Mouse (Mus musculus) megakaryocyte, adult 5-6 weeks (primary cell): ENCODE results near the gene Pklr. TPM values are rescaled to one million over a fixed set of nuclear protein-coding genes. Genes with fewer than 3 reads are reported as not detected.

Experiments used
- ATAC-seq: 2 replicates; pipeline ENCODE4 v1.8.0; 2016; ENCODE audit warnings: mild to moderate bottlenecking, inconsistent platforms; ENCODE audit not compliant: poor library complexity, severe bottlenecking
- total RNA-seq, 2 experiments: library from RNA; stranded (forward) in 1 of 2; stranded (reverse) in 1 of 2; fragments of 153-499, 151-499 nt in 1 of 2; fragments of 221-1000, 200-1000 nt in 1 of 2; gene quantifications; 2 replicates each; pipeline versions ENCODE4 v1.2.3 to v1.2.4; 2015 to 2017

Gene Pklr
- total RNA-seq, 2 experiments from 2014 or later = 1.2 to 1.4 TPM

- 0 out of 2 replicates have a peak, but pooled peaks have one; percentile 14 for ATAC-seq
These were observed 52.5 kb downstream of the Pklr start for GRCm38 (mm10) chr3:89188478-89188875.

GRCm38 (mm10) chr3:89190436-89190835 is 54.5 kb downstream of the Pklr start:
- ATAC-seq = peak; percentile 55; the same call in 1 of the 2 replicates

- no peak for ATAC-seq
These were observed 57.4 kb downstream of the Pklr start for GRCm38 (mm10) chr3:89193351-89193750.

GRCm38 (mm10) chr3:89193853-89194252 is 57.9 kb downstream of the Pklr start:
- no peak for ATAC-seq

Other genes starting within 250 kb of the Pklr start
- gene Msto1, start 222.1 kb upstream of the Pklr start, total RNA-seq (2015) = 4.8 and 7.5 TPM in 2 replicates
- 9.9 and 16.2 TPM in 2 replicates for gene Msto1, start 222.1 kb upstream of the Pklr start, total RNA-seq (2017)
- 29.0 and 32.4 TPM in 2 replicates for gene Ash1l, start 185.5 kb upstream of the Pklr start, total RNA-seq (2015)
- 18.4 and 28.1 TPM in 2 replicates for gene Ash1l, start 185.5 kb upstream of the Pklr start, total RNA-seq (2017)
- 70.6 and 75.4 TPM in 2 replicates for gene Dap3, start 185.0 kb upstream of the Pklr start, total RNA-seq (2015)
- gene Dap3, start 185.0 kb upstream of the Pklr start, total RNA-seq (2017) = 45.6 and 51.5 TPM in 2 replicates
- 11.6 and 13.7 TPM in 2 replicates for gene Rusc1, start 42.8 kb upstream of the Pklr start, total RNA-seq (2015)
- gene Rusc1, start 42.8 kb upstream of the Pklr start, total RNA-seq (2017) = 11.3 and 11.8 TPM in 2 replicates
- gene Gm43738, start 35.0 kb upstream of the Pklr start, total RNA-seq (2015) = not detected in 2 replicates
- gene Gm43738, start 35.0 kb upstream of the Pklr start, total RNA-seq (2017) = not detected in 2 replicates
- gene Fdps, start 34.2 kb upstream of the Pklr start, total RNA-seq (2015) = 57.3 and 64.0 TPM in 2 replicates
- gene Fdps, start 34.2 kb upstream of the Pklr start, total RNA-seq (2017) = 132 and 150 TPM in 2 replicates
- gene Hcn3, start 24.1 kb downstream of the Pklr start, total RNA-seq (2015) = not detected in 2 replicates
- gene Hcn3, start 24.1 kb downstream of the Pklr start, total RNA-seq (2017) = not detected in 2 replicates
- gene Clk2, start 28.7 kb downstream of the Pklr start, total RNA-seq (2015) = 38.1 and 38.4 TPM in 2 replicates
- 47.1 and 48.5 TPM in 2 replicates for gene Clk2, start 28.7 kb downstream of the Pklr start, total RNA-seq (2017)
- gene Scamp3, start 41.3 kb downstream of the Pklr start, total RNA-seq (2015) = 43.0 and 52.9 TPM in 2 replicates
- 17.9 and 18.1 TPM in 2 replicates for gene Scamp3, start 41.3 kb downstream of the Pklr start, total RNA-seq (2017)
- 11.2 and 13.5 TPM in 2 replicates for gene Fam189b, start 47.0 kb downstream of the Pklr start, total RNA-seq (2015)
- gene Fam189b, start 47.0 kb downstream of the Pklr start, total RNA-seq (2017) = 3.3 and 5.6 TPM in 2 replicates
- 77.6 and 78.1 TPM in 2 replicates for gene Gba, start 66.8 kb downstream of the Pklr start, total RNA-seq (2015)
- gene Gba, start 66.8 kb downstream of the Pklr start, total RNA-seq (2017) = 71.1 and 79.5 TPM in 2 replicates
- gene Thbs3, start 79.0 kb downstream of the Pklr start, total RNA-seq (2015) = 0.07 TPM in 1 of 2 replicates, not detected in the other
- 0.12 and 0.70 TPM in 2 replicates for gene Thbs3, start 79.0 kb downstream of the Pklr start, total RNA-seq (2017)
- gene Mtx1, start 90.9 kb downstream of the Pklr start, total RNA-seq (2015) = 49.5 and 57.8 TPM in 2 replicates
- gene Mtx1, start 90.9 kb downstream of the Pklr start, total RNA-seq (2017) = 41.8 and 45.3 TPM in 2 replicates
- gene Muc1, start 92.9 kb downstream of the Pklr start, total RNA-seq (2015) = 0.25 and 0.58 TPM in 2 replicates
- 0.18 TPM in 1 of 2 replicates, not detected in the other for gene Muc1, start 92.9 kb downstream of the Pklr start, total RNA-seq (2017)
- gene Krtcap2, start 109.8 kb downstream of the Pklr start, total RNA-seq (2015) = 142 and 167 TPM in 2 replicates
- 159 and 189 TPM in 2 replicates for gene Krtcap2, start 109.8 kb downstream of the Pklr start, total RNA-seq (2017)
- 0.39 and 0.80 TPM in 2 replicates for gene Trim46, start 110.2 kb downstream of the Pklr start, total RNA-seq (2015)
- gene Trim46, start 110.2 kb downstream of the Pklr start, total RNA-seq (2017) = 0.55 TPM in 1 of 2 replicates, not detected in the other
- 84.6 and 95.5 TPM in 2 replicates for gene Dpm3, start 123.2 kb downstream of the Pklr start, total RNA-seq (2015)
- gene Dpm3, start 123.2 kb downstream of the Pklr start, total RNA-seq (2017) = 72.1 and 82.3 TPM in 2 replicates
- 42.9 and 68.4 TPM in 2 replicates for gene Slc50a1, start 134.4 kb downstream of the Pklr start, total RNA-seq (2015)
- gene Slc50a1, start 134.4 kb downstream of the Pklr start, total RNA-seq (2017) = 31.5 and 52.2 TPM in 2 replicates
- gene Efna1, start 145.0 kb downstream of the Pklr start, total RNA-seq (2015) = not detected in 2 replicates
- not detected in 2 replicates for gene Efna1, start 145.0 kb downstream of the Pklr start, total RNA-seq (2017)
- gene Efna3, start 186.8 kb downstream of the Pklr start, total RNA-seq (2015) = not detected in 2 replicates
- gene Efna3, start 186.8 kb downstream of the Pklr start, total RNA-seq (2017) = not detected in 2 replicates
- gene Efna4, start 201.9 kb downstream of the Pklr start, total RNA-seq (2015) = 0.16 and 0.33 TPM in 2 replicates
- gene Efna4, start 201.9 kb downstream of the Pklr start, total RNA-seq (2017) = not detected in 2 replicates
- 107 and 135 TPM in 2 replicates for gene Adam15, start 213.9 kb downstream of the Pklr start, total RNA-seq (2015)
- 100 and 124 TPM in 2 replicates for gene Adam15, start 213.9 kb downstream of the Pklr start, total RNA-seq (2017)
- gene Dcst2, start 225.8 kb downstream of the Pklr start, total RNA-seq (2015) = not detected in 2 replicates
- gene Dcst2, start 225.8 kb downstream of the Pklr start, total RNA-seq (2017) = not detected in 2 replicates
- 0.14 TPM in 1 of 2 replicates, not detected in the other for gene Dcst1, start 229.1 kb downstream of the Pklr start, total RNA-seq (2015)
- not detected in 2 replicates for gene Dcst1, start 229.1 kb downstream of the Pklr start, total RNA-seq (2017)